15 mouse cellular contexts compared by ENCODE assay signal in genomic region chr2:170069976-170070375, GRCm38 (mm10).
A peak's percentile ranks its signal among the peaks of the same experiment; 100 is the strongest.
DNase-seq lines count a peak whose midpoint lies in the region; ATAC-seq lines count a peak whose summit lies in the region.
"Had no signal": no experiment of that assay in that cellular context is flagged by ENCODE, and none has a peak within 500 bp of the region (broad histone marks: within the 10 kb centered on the region; RNA-seq: fewer than 3 reads in every experiment).

No protein-coding gene starts in this region.

- no peak overlapping the region for H3K9ac ChIP-seq in kidney, embryonic 16.5 days (replicated peaks; ENCODE audit: low read length)
- no peak overlapping the region for H3K9ac ChIP-seq in intestine, embryonic 16.5 days (ENCODE audit: low read depth, low read length)
- no peak overlapping the region for H3K9ac ChIP-seq in forebrain, embryonic 12.5 days
- H3K9ac ChIP-seq: heart, embryonic 13.5 days; limb, embryonic 15.5 days; liver, postnatal 0 days had no signal

- H3K9me3 ChIP-seq in kidney, embryonic 16.5 days (ENCODE audit: low read length) = peaks cover 16% of the 10 kb centered on the region
- H3K9me3 ChIP-seq in intestine, embryonic 16.5 days (ENCODE audit: control insufficient read depth, low read length) = no peaks in the 10 kb centered on the region
- peaks cover 7% of the 10 kb centered on the region; the same call in 1 of the 2 replicates for H3K9me3 ChIP-seq in forebrain, embryonic 12.5 days
- H3K9me3 ChIP-seq: embryonic facial prominence, embryonic 10.5 days; heart, embryonic 13.5 days; limb, embryonic 15.5 days had no signal

- no peak for ATAC-seq in kidney, embryonic 16.5 days (ENCODE audit: low FRiP score, low TSS enrichment)
- no peak for ATAC-seq in intestine, embryonic 16.5 days
- ATAC-seq in forebrain, embryonic 12.5 days (ENCODE audit: low FRiP score) = no peak
- ATAC-seq: hindbrain, postnatal 0 days; liver, postnatal 0 days had no signal

- H3K4me3 ChIP-seq in kidney, embryonic 16.5 days (ENCODE audit: low read length) = no peak overlapping the region
- no peak overlapping the region for H3K4me3 ChIP-seq in intestine, embryonic 16.5 days (ENCODE audit: low read length)
- no peak overlapping the region for H3K4me3 ChIP-seq in forebrain, embryonic 12.5 days (replicated peaks)
- H3K4me3 ChIP-seq: embryonic facial prominence, embryonic 10.5 days; erythroblast, embryonic 14.5 days; heart, embryonic 13.5 days; midbrain, embryonic 10.5 days had no signal

- 67% methylated on average over 5 of the region's 5 CpGs for WGBS in kidney, embryonic 16.5 days
- WGBS in intestine, embryonic 16.5 days = 70% methylated on average over 5 of the region's 5 CpGs
- 95% methylated on average over 5 of the region's 5 CpGs for WGBS in forebrain, embryonic 12.5 days

- no peak overlapping the region for H3K4me2 ChIP-seq in kidney, embryonic 16.5 days (replicated peaks; ENCODE audit: low read depth, low read length)
- no peak overlapping the region for H3K4me2 ChIP-seq in intestine, embryonic 16.5 days (ENCODE audit: low read depth, low read length)
- H3K4me2 ChIP-seq in forebrain, embryonic 12.5 days = no peak overlapping the region

- peaks cover 20% of the 10 kb centered on the region for H3K4me1 ChIP-seq in kidney, embryonic 16.5 days (ENCODE audit: insufficient read depth, low read length)
- H3K4me1 ChIP-seq in intestine, embryonic 16.5 days (ENCODE audit: control insufficient read depth, insufficient read depth, low read length) = peaks cover 10% of the 10 kb centered on the region
- H3K4me1 ChIP-seq in forebrain, embryonic 12.5 days = peaks cover 5% of the 10 kb centered on the region; the same call in 1 of the 2 replicates
- H3K4me1 ChIP-seq: heart, embryonic 13.5 days; midbrain, embryonic 10.5 days had no signal

- DNase-seq in kidney, adult 8-10 months = no peak
- peak; percentile 26 for DNase-seq in ovary, postnatal 36 days (ENCODE audit: low spot score)
- no peak for DNase-seq in ovary, postnatal 10 days (ENCODE audit: low spot score)
- no peak for DNase-seq in retina, postnatal 1 day
- DNase-seq: cerebellum, postnatal 36 days; liver, postnatal 0 days had no signal

- H3K36me3 ChIP-seq in kidney, embryonic 16.5 days (ENCODE audit: insufficient read depth, low read length) = no peaks in the 10 kb centered on the region
- no peaks in the 10 kb centered on the region for H3K36me3 ChIP-seq in intestine, embryonic 16.5 days (ENCODE audit: control insufficient read depth, insufficient read depth, low read length)
- H3K36me3 ChIP-seq in forebrain, embryonic 12.5 days (replicated peaks) = no peaks in the 10 kb centered on the region
- H3K36me3 ChIP-seq: embryonic facial prominence, embryonic 10.5 days; heart, embryonic 13.5 days; limb, embryonic 15.5 days; midbrain, embryonic 10.5 days had no signal

- peak overlapping the region; percentile 81 for H3K27ac ChIP-seq in kidney, embryonic 16.5 days (ENCODE audit: low read length)
- H3K27ac ChIP-seq in intestine, embryonic 16.5 days (ENCODE audit: low read length) = peak overlapping the region; percentile 48; the same call in 1 of the 2 replicates
- H3K27ac ChIP-seq in forebrain, embryonic 12.5 days = no peak overlapping the region
- H3K27ac ChIP-seq: heart, embryonic 13.5 days; hindbrain, postnatal 0 days; midbrain, embryonic 10.5 days had no signal

- H3K27me3 ChIP-seq in kidney, embryonic 16.5 days (ENCODE audit: insufficient read depth, low read length) = no peaks in the 10 kb centered on the region
- no peaks in the 10 kb centered on the region for H3K27me3 ChIP-seq in intestine, embryonic 16.5 days (replicated peaks; ENCODE audit: control insufficient read depth, insufficient read depth, low read length)
- H3K27me3 ChIP-seq in forebrain, embryonic 12.5 days = 0 out of 2 replicates have a peak, but pooled peaks cover 3% of the 10 kb centered on the region
- H3K27me3 ChIP-seq: heart, embryonic 13.5 days; limb, embryonic 15.5 days had no signal
